20 mouse cellular contexts compared by ENCODE assay signal in genomic region chr4:59275956-59276355, GRCm38 (mm10).
A peak's percentile ranks its signal among the peaks of the same experiment; 100 is the strongest.
DNase-seq lines count a peak whose midpoint lies in the region; ATAC-seq lines count a peak whose summit lies in the region.
"Had no signal": no experiment of that assay in that cellular context is flagged by ENCODE, and none has a peak within 500 bp of the region (broad histone marks: within the 10 kb centered on the region; RNA-seq: fewer than 3 reads in every experiment).

No protein-coding gene starts in this region.

- H3K4me3 ChIP-seq in midbrain, embryonic 11.5 days (ENCODE audit: low read depth, low read length), result no peak overlapping the region
- no peak overlapping the region for H3K4me3 ChIP-seq in midbrain, embryonic 10.5 days
- H3K4me3 ChIP-seq in liver, embryonic 16.5 days (ENCODE audit: low read depth, low read length), result no peak overlapping the region
- H3K4me3 ChIP-seq: heart, embryonic 12.5 days; limb, embryonic 12.5 days; lung, embryonic 15.5 days; midbrain, embryonic 15.5 days; neural tube, embryonic 15.5 days had no signal

- H3K9ac ChIP-seq in midbrain, embryonic 11.5 days (ENCODE audit: low read length), result no peak overlapping the region
- no peak overlapping the region for H3K9ac ChIP-seq in liver, embryonic 16.5 days (ENCODE audit: low read depth, low read length)
- H3K9ac ChIP-seq: heart, embryonic 12.5 days; limb, embryonic 12.5 days; lung, embryonic 15.5 days; midbrain, embryonic 15.5 days; neural tube, embryonic 15.5 days had no signal

- H3K4me1 ChIP-seq in midbrain, embryonic 11.5 days (ENCODE audit: control insufficient read depth, insufficient read depth, low read length), result no peaks in the 10 kb centered on the region
- H3K4me1 ChIP-seq in midbrain, embryonic 10.5 days, result no peaks in the 10 kb centered on the region
- peaks cover 23% of the 10 kb centered on the region for H3K4me1 ChIP-seq in liver, embryonic 16.5 days (ENCODE audit: control insufficient read depth, low read depth, low read length)
- H3K4me1 ChIP-seq: limb, embryonic 12.5 days; lung, embryonic 15.5 days; midbrain, embryonic 15.5 days; neural tube, embryonic 15.5 days had no signal

- no peak overlapping the region for H3K27ac ChIP-seq in midbrain, embryonic 11.5 days (ENCODE audit: low read depth, low read length)
- H3K27ac ChIP-seq in midbrain, embryonic 10.5 days (replicated peaks), result no peak overlapping the region
- peak overlapping the region; percentile 48; the same call in 1 of the 2 replicates for H3K27ac ChIP-seq in liver, embryonic 16.5 days (ENCODE audit: low read length)
- H3K27ac ChIP-seq: kidney, postnatal 0 days; limb, embryonic 12.5 days; lung, embryonic 15.5 days; macrophage; midbrain, embryonic 15.5 days; neural tube, embryonic 15.5 days had no signal

- ATAC-seq in midbrain, embryonic 11.5 days (ENCODE audit: low FRiP score), result no peak
- ATAC-seq in liver, embryonic 16.5 days (ENCODE audit: low read depth), result no peak
- ATAC-seq: hindbrain, embryonic 16.5 days; intestine, postnatal 0 days; midbrain, embryonic 15.5 days had no signal

- H3K9me3 ChIP-seq in midbrain, embryonic 11.5 days (ENCODE audit: control insufficient read depth, low read length), result no peaks in the 10 kb centered on the region
- no peaks in the 10 kb centered on the region for H3K9me3 ChIP-seq in midbrain, embryonic 10.5 days (replicated peaks)
- no peaks in the 10 kb centered on the region for H3K9me3 ChIP-seq in liver, embryonic 16.5 days (replicated peaks; ENCODE audit: control insufficient read depth, low read length)
- H3K9me3 ChIP-seq: heart, embryonic 12.5 days; limb, embryonic 12.5 days; lung, embryonic 15.5 days; midbrain, embryonic 15.5 days; neural tube, embryonic 15.5 days had no signal

- H3K36me3 ChIP-seq in midbrain, embryonic 11.5 days (ENCODE audit: control insufficient read depth, insufficient read depth, low read length), result no peaks in the 10 kb centered on the region
- H3K36me3 ChIP-seq in midbrain, embryonic 10.5 days, result no peaks in the 10 kb centered on the region
- no peaks in the 10 kb centered on the region for H3K36me3 ChIP-seq in liver, embryonic 16.5 days (ENCODE audit: control insufficient read depth, insufficient read depth)
- H3K36me3 ChIP-seq: heart, embryonic 12.5 days; limb, embryonic 12.5 days; lung, embryonic 15.5 days; midbrain, embryonic 15.5 days; neural tube, embryonic 15.5 days had no signal

- WGBS in midbrain, embryonic 11.5 days, result 78% methylated on average over 2 of the region's 2 CpGs
- WGBS in midbrain, embryonic 10.5 days, result 82% methylated on average over 2 of the region's 2 CpGs
- WGBS in liver, embryonic 16.5 days (ENCODE audit: insufficient replicate concordance), result 17% methylated on average over 2 of the region's 2 CpGs

- intact Hi-C loops in gastrocnemius, postnatal 36 days (cut with DNase I), result no loop called here

- no peak overlapping the region for H3K4me2 ChIP-seq in midbrain, embryonic 11.5 days
- H3K4me2 ChIP-seq in liver, embryonic 16.5 days (ENCODE audit: low read depth, low read length), result no peak overlapping the region
- H3K4me2 ChIP-seq: heart, embryonic 12.5 days; limb, embryonic 12.5 days; lung, embryonic 15.5 days; midbrain, embryonic 15.5 days; neural tube, embryonic 15.5 days had no signal

- H3K27me3 ChIP-seq in midbrain, embryonic 11.5 days (ENCODE audit: control insufficient read depth, insufficient read depth, low read length), result no peaks in the 10 kb centered on the region
- no peaks in the 10 kb centered on the region for H3K27me3 ChIP-seq in midbrain, embryonic 10.5 days (ENCODE audit: low read depth, poor library complexity, severe bottlenecking)
- no peaks in the 10 kb centered on the region for H3K27me3 ChIP-seq in liver, embryonic 16.5 days (ENCODE audit: control insufficient read depth, insufficient read depth, low read depth, low read length)
- H3K27me3 ChIP-seq: heart, embryonic 12.5 days; limb, embryonic 12.5 days; lung, embryonic 15.5 days; midbrain, embryonic 15.5 days; neural tube, embryonic 15.5 days had no signal

- peak; percentile 61 to 71 for DNase-seq in cerebellum, postnatal 14 days
- no peak for DNase-seq in cerebellum, adult 8-10 months
- DNase-seq in midbrain, embryonic 11.5 days (ENCODE audit: low spot score, missing footprints), result peak; percentile 33
- no peak for DNase-seq in midbrain, embryonic 10.5 days (ENCODE audit: low spot score)
- DNase-seq in Muller cell, postnatal 12 days (ENCODE audit: inconsistent ontology term), result peak; percentile 36
- DNase-seq in gastrocnemius, postnatal 36 days, result no peak
- DNase-seq in testis, postnatal 10 days (ENCODE audit: low spot score), result no peak
- DNase-seq: adrenal gland, adult 2 months; cerebellum, adult 9-11 months; heart, postnatal 36 days had no signal

Comparison
In these comparisons a context has a peak if more than half of its experiments do, and no peak if none do; other contexts are left out.
1. DNase-seq: peak in cerebellum, postnatal 14 days (2 of 2), midbrain, embryonic 11.5 days (single experiment) and Muller cell, postnatal 12 days (single experiment); none in cerebellum, adult 8-10 months (single experiment), midbrain, embryonic 10.5 days (single experiment), gastrocnemius, postnatal 36 days (0 of 2) and testis, postnatal 10 days (single experiment).